Mouse (Mus musculus) urinary bladder, adult 18-20 months (tissue): ENCODE measurements around the gene Hipk2.

Experiments used
- DNase-seq, 2 experiments: peaks; one replicate each; pipeline ENCODE4 v3.0.0; 2022; ENCODE audit warnings: low spot score in 2 of 2, mixed read lengths in 2 of 2

Hipk2 gene

GRCm38 (mm10) chr6:38755188-38755587 lies 120.8 kb downstream of the Hipk2 start:
- no peak for DNase-seq

- no peak for DNase-seq
Observed at GRCm38 (mm10) chr6:38753729-38754128, 122.2 kb downstream of the Hipk2 start.

DNA sequence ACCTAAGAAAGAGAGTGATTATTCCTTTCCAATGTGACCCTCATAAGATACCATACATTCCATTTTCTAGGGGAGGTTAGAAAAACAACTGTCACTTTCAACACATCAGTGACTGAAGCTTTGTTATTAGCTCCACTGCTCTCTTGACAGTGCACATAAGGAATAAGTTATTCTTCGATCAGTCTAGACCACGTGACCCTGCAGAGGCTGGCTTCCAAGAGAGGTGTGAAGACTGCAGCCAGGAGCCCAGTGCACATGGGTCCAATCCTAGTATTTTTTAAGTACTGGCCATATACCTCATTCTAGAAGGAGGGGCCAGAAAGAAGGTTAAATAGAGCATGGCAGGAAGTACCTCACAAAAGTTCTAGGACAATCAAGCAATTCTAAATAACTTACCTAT lies 122.9 kb downstream of the Hipk2 start:
- no peak for DNase-seq

DNA sequence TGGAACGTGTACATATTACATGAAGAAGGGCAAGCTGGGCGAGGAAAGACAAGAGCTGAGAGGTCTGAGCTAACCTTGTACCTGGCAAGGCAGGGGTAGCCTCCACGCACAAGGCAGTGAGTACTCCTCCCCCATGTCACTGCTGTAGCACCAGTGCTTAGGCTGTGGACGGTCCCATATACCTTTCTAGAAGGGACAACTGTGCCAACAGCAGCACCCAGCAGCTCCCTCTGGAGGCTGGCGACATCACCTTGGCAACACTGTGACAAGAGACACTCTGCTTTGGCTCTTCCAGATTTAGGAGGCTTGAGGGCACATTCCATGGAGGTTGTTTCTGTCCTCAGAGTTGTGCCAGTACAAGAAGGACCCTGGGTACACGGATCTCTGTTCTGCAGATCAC lies 123.5 kb downstream of the Hipk2 start:
- no peak for DNase-seq

DNA sequence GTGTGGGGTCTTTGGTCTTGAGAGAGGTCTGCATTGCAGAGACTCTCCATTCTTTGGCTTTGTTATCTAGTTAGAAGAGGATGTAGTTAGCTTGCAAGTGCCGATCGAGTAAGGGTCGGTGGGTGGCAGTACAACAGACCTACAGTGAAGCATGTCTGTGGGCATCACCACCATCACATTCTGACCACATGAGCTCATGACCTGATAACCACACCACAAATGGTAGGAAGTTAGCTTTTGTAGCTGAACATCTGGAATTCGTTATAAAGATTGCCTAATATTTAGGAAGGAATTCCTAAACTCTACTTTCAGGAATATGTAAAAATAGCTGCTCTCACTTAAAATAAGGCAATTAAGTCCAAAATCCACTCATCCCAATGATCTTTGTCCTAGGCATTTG lies 127.9 kb downstream of the Hipk2 start:
- no peak for DNase-seq

DNA sequence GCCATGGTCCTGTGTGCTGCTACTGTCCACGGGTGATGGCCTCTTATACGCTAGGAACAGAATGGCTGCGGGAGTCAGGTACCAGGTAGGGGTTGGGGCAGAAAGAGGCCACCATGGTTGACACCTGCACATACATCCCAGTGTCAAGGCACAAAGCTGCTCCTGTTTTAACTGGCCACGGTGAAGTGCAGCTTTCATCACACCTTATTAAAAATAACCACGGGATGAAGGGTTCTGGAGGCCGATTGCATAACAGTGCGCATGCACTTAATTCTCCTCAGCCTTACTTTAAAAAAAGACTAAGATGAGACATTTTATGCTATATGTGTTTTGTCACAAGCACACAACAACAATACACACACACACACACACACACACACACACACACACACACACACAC lies 132.6 kb downstream of the Hipk2 start:
- no peak for DNase-seq

DNA sequence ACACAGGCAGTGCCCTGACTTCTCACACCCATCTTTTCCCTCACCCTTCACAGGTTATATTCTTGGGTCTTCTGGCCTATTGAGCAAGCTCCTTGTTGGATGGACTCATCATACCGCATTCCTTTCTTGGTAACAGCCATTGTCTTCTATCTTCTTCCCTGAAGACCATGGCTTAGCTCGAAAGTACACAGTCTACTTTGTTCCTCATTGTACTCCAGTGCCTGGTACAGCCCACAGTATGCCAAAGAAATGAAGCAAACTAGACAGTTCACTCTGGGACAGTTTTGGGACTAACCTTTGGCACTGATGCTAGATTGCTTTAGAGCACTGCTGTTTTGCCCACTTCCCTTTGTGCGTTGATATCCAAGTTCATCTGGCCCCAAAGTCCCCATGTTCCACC lies 133.5 kb downstream of the Hipk2 start:
- no peak for DNase-seq

- DNase-seq: no peak
Observed at GRCm38 (mm10) chr6:38741024-38741423, 134.9 kb downstream of the Hipk2 start.

- DNase-seq: no peak
Observed at GRCm38 (mm10) chr6:38739266-38739665, 136.7 kb downstream of the Hipk2 start.

- no peak for DNase-seq
Observed at GRCm38 (mm10) chr6:38737763-38738162, 138.2 kb downstream of the Hipk2 start.

DNA sequence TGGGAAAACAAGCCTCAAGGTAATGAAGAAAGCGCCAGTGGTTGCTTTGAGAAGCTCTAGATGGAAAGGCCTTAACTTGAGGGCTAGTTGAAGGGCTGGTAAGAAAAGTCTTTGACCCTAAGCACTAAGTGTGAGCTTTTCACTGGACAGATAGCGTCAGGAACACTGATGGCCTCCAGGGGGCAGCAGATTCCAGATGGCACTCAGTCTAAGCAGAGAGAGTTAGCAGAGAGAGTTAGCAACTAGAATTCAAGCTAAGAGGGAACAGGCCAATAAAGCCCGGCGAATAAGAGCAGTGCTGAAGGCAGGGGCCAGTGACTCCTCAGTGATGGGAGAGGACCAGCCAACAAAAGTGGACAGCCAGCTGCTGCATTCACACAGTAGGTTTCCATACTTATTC lies 139.7 kb downstream of the Hipk2 start:
- DNase-seq: peak; percentile 62 to 68

GRCm38 (mm10) chr6:38732681-38733080 lies 143.3 kb downstream of the Hipk2 start:
- DNase-seq: no peak

DNA sequence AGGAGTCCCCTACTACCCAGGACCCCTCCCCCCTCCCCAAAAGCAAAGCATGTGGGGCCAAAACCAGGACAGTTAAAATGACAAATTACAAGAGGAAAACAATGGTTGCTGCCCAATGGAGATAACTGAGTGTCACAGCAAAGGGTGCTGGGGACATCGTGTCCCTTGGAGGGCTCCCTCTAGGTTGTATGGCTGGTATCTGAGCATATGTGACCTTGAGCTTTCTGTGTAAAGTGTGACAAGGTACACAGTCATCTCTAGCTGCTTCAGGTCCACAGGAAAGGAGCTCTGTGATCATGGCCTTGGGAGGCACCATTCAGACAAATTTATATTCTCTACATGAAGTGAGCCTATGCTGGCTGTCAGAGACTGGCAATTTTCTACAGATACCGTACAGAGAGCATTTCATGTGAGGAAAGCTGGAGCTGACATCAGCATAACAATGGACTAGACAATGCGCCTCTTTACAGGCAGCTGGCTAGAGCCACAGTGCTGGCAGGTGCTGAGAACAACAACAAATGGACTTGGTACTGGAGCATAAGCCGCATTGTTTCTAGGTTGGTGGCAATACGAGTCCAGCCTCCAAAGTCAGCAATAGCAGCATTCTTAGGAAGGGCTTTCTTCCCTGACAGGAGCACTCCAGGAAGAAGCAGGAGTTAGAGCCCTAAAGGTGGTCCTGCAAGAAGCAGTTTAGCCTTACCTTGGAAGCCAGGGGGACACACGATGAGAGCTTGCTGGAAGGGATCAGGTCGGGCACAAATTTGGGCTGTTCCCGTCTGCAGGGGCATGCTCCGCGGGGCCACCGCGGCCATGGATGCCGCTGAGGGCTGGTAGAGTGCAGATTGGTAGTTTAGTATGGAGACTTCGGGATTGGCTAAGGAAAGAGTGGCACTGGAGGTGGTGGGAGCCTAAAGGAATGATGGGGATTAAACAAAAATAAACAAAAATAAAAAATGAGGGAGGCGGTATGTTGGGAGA lies 145.5 kb downstream of the Hipk2 start:
- no peak for DNase-seq

- no peak for DNase-seq
Observed at GRCm38 (mm10) chr6:38725515-38725914, 150.4 kb downstream of the Hipk2 start.

GRCm38 (mm10) chr6:38721361-38721760 lies 154.6 kb downstream of the Hipk2 start:
- no peak for DNase-seq

DNA sequence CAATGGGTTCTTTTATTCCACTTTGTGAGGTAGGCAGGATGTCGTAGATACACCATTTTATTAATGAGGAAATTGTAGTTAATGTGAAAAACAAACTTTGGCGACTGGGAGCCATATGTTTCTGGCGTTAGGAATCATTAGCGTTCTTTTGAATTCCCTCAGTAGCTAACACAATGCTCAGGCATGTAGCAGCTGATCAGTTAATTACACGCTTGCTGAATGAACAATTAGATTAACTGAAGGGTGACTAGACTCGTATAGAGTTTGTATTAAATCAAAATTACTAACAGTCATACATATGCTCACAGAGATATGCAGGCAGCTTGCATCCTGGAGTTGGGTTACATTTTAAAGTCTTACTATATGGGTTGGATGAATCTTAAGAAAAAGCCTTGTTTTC lies 156.7 kb downstream of the Hipk2 start:
- DNase-seq: no peak

GRCm38 (mm10) chr6:38718625-38719024 lies 157.3 kb downstream of the Hipk2 start:
- DNase-seq: no peak

DNA sequence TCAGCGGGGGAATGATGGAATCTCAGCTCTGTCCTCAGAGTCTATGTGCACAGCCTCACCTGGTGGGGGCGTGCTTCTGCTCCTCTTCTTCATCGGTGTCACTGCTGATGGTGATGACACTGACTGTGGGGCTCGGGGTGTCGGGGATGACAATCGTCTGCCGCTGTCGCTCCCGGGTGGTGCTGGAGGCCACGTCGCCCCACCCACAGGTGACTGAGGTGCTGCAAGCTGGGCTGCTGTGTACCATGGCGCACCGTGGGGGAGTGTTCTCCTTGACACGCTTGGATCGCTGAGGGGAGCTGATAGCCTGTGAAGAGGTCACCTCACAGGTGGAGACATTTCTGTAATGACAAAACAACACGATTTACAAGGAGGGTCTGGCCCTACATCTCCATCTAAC lies 160.1 kb downstream of the Hipk2 start:
- no peak for DNase-seq

GRCm38 (mm10) chr6:38713957-38714898 lies 161.7 kb downstream of the Hipk2 start:
- no peak for DNase-seq

GRCm38 (mm10) chr6:38710449-38710848 lies 165.5 kb downstream of the Hipk2 start:
- no peak for DNase-seq

DNA sequence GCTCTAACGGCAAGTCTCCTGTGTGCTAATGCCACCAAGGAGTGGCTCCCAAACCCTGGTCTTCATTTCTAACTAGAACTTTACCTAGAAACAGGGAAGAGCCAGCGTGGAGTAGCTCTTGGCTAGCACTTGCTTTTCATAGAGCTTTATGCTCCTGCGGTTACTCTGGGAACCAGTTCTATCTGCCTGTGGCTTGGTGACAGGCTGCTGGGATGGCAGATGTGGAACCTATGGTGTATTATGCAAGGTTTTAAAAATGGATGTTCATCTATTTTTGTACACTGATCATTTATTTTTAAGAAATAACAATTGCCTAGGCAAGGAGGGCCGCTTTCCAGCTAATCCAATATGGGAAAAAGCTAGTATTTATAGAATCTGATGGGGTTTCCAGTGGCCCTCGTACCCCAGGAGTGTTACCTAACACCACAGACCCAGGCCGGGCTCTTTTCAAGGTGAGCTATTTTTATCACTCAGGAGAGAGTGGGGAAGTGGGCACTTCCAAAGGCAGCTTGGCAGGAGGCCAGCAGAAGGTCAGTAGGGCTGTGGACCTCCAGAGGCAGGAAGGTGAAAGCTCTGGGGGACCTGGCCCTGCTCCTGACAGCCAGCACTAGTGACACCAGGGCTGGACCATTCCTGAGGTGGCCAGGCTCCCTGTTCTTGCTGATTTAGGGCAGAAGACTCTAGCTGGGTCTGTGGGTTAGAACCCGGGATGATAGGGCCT lies 171.5 kb downstream of the Hipk2 start:
- DNase-seq: no peak

DNA sequence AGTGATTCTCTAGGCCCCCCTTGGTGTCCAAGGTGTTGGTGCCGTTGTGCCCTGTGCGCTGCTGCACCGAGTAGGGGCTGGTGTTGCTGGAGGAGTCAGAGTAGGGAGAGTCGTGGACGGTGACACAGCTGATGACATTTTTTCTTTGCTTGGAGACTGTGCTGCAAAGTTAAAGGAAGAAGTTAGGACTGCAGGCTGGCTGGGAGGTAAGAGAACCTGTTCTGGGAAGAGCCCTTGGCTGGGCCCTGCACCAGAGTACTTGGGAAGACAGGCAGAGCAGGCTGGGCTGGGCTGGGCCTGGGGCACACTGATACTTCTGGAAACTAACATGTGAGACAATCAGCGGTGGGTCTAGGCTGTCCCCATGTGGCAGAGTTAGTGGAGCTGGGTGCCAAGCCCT lies 172.4 kb downstream of the Hipk2 start:
- DNase-seq: no peak
